Comparison of ENCODE assay signal across 32 mouse cellular contexts in genomic region chr3:24166531-24166930, GRCm38 (mm10).
"Had no signal": no experiment of that assay in that cellular context is flagged by ENCODE, and none has a peak within 500 bp of the region (broad histone marks: within the 10 kb centered on the region; RNA-seq: fewer than 3 reads in every experiment).

No protein-coding gene starts in this region.

- H3K36me3 ChIP-seq: limb, embryonic 10.5 days; limb, embryonic 12.5 days; limb, embryonic 13.5 days; limb, embryonic 15.5 days; liver, embryonic 12.5 days; liver, embryonic 13.5 days; liver, embryonic 15.5 days; lung, embryonic 15.5 days; midbrain, embryonic 10.5 days; midbrain, embryonic 12.5 days; midbrain, embryonic 13.5 days; midbrain, embryonic 15.5 days; neural tube, embryonic 12.5 days had no signal

- H3K4me2 ChIP-seq: limb, embryonic 12.5 days; limb, embryonic 13.5 days; limb, embryonic 15.5 days; liver, embryonic 11.5 days; liver, embryonic 12.5 days; liver, embryonic 13.5 days; liver, embryonic 15.5 days; lung, embryonic 14.5 days; lung, embryonic 15.5 days; midbrain, embryonic 11.5 days; midbrain, embryonic 12.5 days; midbrain, embryonic 13.5 days; midbrain, embryonic 15.5 days; neural tube, embryonic 12.5 days had no signal

- H3K9me3 ChIP-seq: limb, embryonic 10.5 days; limb, embryonic 12.5 days; limb, embryonic 13.5 days; limb, embryonic 15.5 days; liver, embryonic 12.5 days; liver, embryonic 13.5 days; liver, embryonic 15.5 days; lung, embryonic 15.5 days; megakaryocyte, embryonic 14.5 days; midbrain, embryonic 10.5 days; midbrain, embryonic 12.5 days; midbrain, embryonic 13.5 days; midbrain, embryonic 15.5 days; neural tube, embryonic 12.5 days had no signal

- H3K4me1 ChIP-seq: limb, embryonic 10.5 days; limb, embryonic 12.5 days; limb, embryonic 13.5 days; limb, embryonic 15.5 days; liver, embryonic 12.5 days; liver, embryonic 13.5 days; liver, embryonic 15.5 days; lung, embryonic 15.5 days; megakaryocyte, embryonic 14.5 days; midbrain, embryonic 10.5 days; midbrain, embryonic 12.5 days; midbrain, embryonic 13.5 days; midbrain, embryonic 15.5 days; neural tube, embryonic 12.5 days had no signal

- DNase-seq: left cerebral cortex, postnatal 4 days; liver; liver, embryonic 13.5 days; liver, postnatal 0 days; lung, adult 18-20 months; lung, adult 2 months; lung, embryonic 14.5 days; lung, postnatal 10 days; lung, postnatal 14 days; lung, postnatal 36 days; lung, postnatal 4 days; midbrain, embryonic 14.5 days had no signal

- H3K27me3 ChIP-seq: limb, embryonic 12.5 days; limb, embryonic 13.5 days; limb, embryonic 15.5 days; liver, embryonic 12.5 days; liver, embryonic 13.5 days; liver, embryonic 15.5 days; lung, embryonic 15.5 days; megakaryocyte, embryonic 14.5 days; midbrain, embryonic 12.5 days; midbrain, embryonic 13.5 days; midbrain, embryonic 15.5 days; neural tube, embryonic 12.5 days had no signal

- H3K27ac ChIP-seq: limb, embryonic 10.5 days; limb, embryonic 12.5 days; limb, embryonic 13.5 days; limb, embryonic 15.5 days; liver, embryonic 12.5 days; liver, embryonic 13.5 days; liver, embryonic 14.5 days; liver, embryonic 15.5 days; lung, embryonic 15.5 days; macrophage; midbrain, embryonic 10.5 days; midbrain, embryonic 12.5 days; midbrain, embryonic 13.5 days; midbrain, embryonic 15.5 days; neural tube, embryonic 12.5 days had no signal

- H3K9ac ChIP-seq: limb, embryonic 12.5 days; limb, embryonic 13.5 days; limb, embryonic 15.5 days; liver, embryonic 12.5 days; liver, embryonic 13.5 days; liver, embryonic 14.5 days; liver, embryonic 15.5 days; liver, postnatal 0 days; lung, embryonic 14.5 days; lung, embryonic 15.5 days; midbrain, embryonic 12.5 days; midbrain, embryonic 13.5 days; midbrain, embryonic 15.5 days; neural tube, embryonic 12.5 days had no signal

- H3K4me3 ChIP-seq: limb, embryonic 10.5 days; limb, embryonic 12.5 days; limb, embryonic 13.5 days; limb, embryonic 15.5 days; liver, embryonic 12.5 days; liver, embryonic 13.5 days; liver, embryonic 15.5 days; lung, embryonic 15.5 days; megakaryocyte, embryonic 14.5 days; midbrain, embryonic 10.5 days; midbrain, embryonic 12.5 days; midbrain, embryonic 13.5 days; midbrain, embryonic 15.5 days; myocyte; neural tube, embryonic 12.5 days had no signal

- ATAC-seq: liver, embryonic 12.5 days; liver, postnatal 0 days; lung, postnatal 0 days; midbrain, embryonic 13.5 days; midbrain, embryonic 15.5 days; midbrain, embryonic 16.5 days had no signal
